Mouse (Mus musculus): Measurements from ENCODE around the gene Rnf215. TPM values are rescaled to one million over a fixed set of nuclear protein-coding genes. Genes with fewer than 3 reads are reported as not detected.
A peak's percentile ranks its signal among the peaks of the same experiment; 100 is the strongest.

Gene Rnf215
- total RNA-seq, 2 experiments from 2014 or later = 33.8 to 35.6 TPM

DNA sequence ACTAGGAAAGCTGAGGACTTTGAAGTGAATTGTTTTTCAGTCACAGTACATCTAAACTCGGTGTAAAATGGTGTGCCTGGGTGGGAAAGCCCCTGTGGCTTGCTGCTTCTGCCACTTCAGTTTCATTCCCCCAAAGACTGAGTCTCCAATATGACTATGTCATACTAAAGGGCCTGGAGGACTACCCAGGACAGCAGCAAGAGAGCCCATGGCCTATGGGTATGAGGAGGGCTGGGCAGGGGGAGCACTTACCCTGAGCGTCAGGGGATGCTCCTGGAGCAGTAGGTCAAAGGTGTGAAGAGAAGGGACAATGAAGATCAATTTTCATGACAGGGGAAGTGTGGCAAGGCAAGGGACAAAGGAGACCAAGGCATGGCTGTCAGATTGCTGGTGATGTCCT lies 4.0 kb downstream of the Rnf215 start:
- H3K27ac ChIP-seq = no peak overlapping the region
- no peak for TF ChIP-seq CTCF (conservative IDR thresholded peaks at IDR 0.05)
- DNase-seq (ENCODE audit: low spot score in 2 of 2) = no peak
- H3K4me3 ChIP-seq = no peak overlapping the region

DNA sequence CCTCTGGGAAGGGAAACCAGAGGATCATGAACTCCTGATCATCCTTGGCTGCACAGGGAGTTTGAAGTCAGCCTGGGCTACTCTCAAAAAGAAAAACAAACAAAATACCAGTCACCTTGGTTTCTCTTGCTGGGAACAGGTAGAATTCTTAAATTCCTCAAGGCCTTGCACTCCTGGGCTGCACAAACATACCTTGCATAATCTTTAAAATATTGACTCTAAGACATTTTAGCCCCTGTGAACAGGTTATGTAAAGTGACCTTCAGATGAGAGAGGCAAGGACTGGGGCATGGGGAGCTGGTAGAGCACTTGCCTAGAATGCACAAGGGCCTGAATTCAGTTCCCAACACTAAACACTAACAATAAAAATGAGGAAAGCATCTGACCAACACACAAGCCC lies 6.5 kb downstream of the Rnf215 start:
- no peak overlapping the region for H3K4me3 ChIP-seq
- TF ChIP-seq CTCF (conservative IDR thresholded peaks at IDR 0.05) = no peak
- DNase-seq (ENCODE audit: low spot score in 2 of 2) = no peak
- H3K27ac ChIP-seq = no peak overlapping the region

DNA sequence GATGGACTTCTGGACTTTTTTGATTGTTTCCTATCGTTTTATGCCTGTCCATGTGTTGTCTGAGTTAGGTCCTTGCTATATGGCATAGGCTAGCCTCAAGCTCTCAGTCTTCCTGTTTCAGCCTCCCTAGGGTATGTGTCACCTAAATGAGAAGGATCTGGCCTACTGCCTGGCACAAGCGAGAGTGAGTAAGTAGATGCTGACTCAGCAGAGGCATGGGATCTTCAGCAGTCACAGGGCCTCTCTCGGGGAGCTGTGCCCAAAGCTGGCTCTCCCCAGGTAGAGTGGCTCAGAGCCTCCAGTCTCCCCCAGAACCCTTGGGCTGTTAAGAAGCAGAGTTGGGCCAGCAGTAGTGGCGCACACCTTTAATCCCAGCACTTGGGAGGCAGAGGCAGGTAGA lies 7.3 kb downstream of the Rnf215 start:
- no peak for DNase-seq (ENCODE audit: low spot score in 2 of 2)
- Histone ChIP-seq H3K4me3 (no peak overlapping the region), H3K27ac (no peak overlapping the region)
- no peak for TF ChIP-seq CTCF (conservative IDR thresholded peaks at IDR 0.05)

DNA sequence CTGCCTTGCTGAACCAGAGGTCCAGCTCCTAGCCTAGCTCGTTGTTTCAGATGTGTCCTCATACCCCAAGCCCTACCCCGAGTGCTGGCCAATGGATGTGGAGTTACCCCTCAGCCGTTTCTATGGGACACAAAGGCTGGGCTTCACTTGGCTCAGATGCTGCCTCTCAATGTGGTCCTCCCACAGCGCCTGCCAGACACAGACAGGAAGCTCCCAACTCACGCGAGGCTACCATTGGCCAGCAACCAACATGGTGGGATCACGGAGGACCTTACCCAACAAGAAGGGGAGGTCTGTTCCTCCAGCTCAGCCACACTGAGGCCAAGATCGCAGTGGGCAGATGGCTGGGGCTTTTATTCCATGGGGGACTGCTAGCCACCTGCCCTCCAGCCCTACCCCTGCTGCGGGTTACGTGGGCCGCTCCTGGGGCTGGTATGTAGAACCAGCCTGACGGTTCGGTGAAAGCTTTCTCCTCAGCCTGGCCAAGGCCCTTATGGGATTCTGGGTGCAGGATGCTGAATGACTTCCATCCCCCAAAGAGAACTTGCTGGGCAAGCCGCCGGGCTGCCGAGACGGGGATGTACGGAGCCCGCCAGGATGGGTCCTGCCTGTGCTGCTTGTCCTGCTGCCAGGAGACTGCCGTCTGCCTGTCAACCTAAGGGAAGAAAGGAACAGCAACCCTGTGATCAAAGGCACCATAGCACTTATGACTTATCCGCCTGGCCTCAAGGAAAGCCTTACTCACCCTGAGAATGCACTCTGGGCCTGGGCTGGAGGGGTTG lies 8.5 kb downstream of the Rnf215 start:
- Histone ChIP-seq H3K4me3 (no peak overlapping the region), H3K27ac (no peak overlapping the region; the same call in 1 of the 2 replicates)
- no peak for TF ChIP-seq CTCF (conservative IDR thresholded peaks at IDR 0.05)
- no peak for DNase-seq (ENCODE audit: low spot score in 2 of 2)

DNA sequence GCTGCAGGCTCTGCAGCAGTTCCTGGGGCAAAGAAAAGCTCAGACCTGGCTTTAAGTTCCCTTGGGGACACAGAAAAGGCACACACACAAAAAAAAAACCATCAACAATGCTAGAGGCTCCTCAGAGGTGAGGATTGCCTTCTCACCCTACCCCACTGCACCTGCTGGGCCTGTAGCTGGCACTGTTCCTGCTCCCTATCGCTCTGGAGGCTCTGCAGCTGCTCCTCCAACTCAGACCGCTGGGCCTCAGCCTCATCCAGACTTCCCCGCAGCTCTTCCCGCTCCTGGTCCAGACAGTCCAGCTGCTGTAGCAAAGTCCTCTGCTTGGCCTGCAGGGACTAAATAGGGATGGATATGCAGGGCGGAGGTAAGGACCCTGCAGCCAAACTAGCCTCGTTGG lies 11.4 kb downstream of the Rnf215 start:
- DNase-seq (ENCODE audit: low spot score in 2 of 2) = no peak
- H3K4me3 ChIP-seq = no peak overlapping the region
- H3K27ac ChIP-seq = no peak overlapping the region
- no peak for TF ChIP-seq CTCF (conservative IDR thresholded peaks at IDR 0.05)

DNA sequence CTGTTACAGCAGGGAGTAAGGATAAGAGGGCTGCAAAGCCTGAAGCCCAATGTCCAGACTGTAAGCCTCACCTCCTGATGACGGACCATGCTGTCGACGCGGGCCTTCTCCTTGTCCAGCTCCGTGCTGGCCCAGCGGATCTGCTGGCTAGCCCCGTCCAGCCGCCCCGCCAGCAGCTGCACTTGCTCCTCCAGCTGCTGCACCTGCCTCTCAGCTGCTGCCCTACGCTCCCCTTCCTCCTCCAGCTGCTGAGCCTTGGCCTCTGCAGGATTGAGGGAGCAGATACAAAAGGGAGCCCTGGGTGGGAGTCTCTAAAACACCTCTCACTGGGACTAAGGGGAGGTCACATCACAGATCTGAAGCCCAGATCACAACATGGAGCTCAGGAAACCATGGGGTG lies 12.1 kb downstream of the Rnf215 start:
- TF ChIP-seq CTCF (conservative IDR thresholded peaks at IDR 0.05) = no peak
- no peak overlapping the region for H3K27ac ChIP-seq
- no peak overlapping the region for H3K4me3 ChIP-seq
- DNase-seq (ENCODE audit: low spot score in 2 of 2) = no peak

DNA sequence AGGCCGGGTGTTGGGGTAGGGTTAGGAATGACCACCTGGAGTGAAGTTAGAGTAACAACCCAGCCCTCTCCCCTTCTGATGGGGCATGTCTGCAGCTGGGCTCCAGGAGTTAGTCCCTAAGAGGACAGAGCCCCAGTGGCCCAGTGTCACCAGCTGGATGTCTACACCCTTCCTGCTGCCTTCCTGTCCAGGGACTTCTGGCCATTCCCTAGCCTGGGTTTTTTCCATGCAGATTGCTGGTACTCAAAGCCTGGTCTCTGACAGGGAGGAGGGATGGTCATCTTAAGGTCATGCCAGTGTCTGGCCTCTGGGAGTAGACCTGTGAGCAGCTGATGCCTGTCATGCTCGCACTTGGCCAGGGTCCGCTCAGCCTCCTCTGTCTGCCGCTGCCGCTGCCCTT lies 13.1 kb downstream of the Rnf215 start:
- peak overlapping the region; percentile 23; the same call in 1 of the 2 replicates for H3K27ac ChIP-seq
- DNase-seq (ENCODE audit: low spot score in 2 of 2) = no peak
- H3K4me3 ChIP-seq = no peak overlapping the region
- no peak for TF ChIP-seq CTCF (conservative IDR thresholded peaks at IDR 0.05)

DNA sequence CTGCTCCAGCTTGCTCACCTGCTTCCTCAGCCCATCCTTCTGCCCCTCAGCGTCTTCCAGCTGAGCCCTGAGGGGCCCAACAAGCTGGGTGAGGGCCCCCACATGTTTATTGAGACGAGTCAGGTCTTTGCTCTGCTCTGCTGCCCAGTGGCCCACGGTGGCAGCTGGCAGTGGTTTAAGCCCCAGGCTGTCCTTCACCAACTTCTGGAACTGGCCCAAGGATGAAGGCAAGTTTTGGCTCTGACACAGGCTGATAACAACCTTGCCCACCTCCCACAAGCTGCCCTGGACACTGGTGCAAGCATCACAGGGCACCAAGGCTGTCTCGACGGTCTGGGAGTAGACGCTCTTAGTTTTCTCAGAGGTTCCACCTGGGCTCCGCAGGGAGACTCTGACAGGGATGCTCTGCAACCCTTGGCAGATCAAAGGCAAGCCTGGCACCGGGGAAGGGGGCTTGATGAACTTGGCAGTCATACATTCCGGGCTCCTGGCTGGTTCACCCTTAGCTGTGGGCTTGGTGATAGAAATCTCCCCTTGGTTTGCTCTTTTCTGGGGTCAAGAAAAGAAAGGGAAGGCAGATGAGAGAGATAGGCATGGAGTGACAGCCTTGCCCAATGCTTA lies 13.6 kb downstream of the Rnf215 start:
- H3K4me3 ChIP-seq = no peak overlapping the region
- no peak for DNase-seq (ENCODE audit: low spot score in 2 of 2)
- TF ChIP-seq CTCF (conservative IDR thresholded peaks at IDR 0.05) = no peak
- no peak overlapping the region; the same call in 1 of the 2 replicates for H3K27ac ChIP-seq

DNA sequence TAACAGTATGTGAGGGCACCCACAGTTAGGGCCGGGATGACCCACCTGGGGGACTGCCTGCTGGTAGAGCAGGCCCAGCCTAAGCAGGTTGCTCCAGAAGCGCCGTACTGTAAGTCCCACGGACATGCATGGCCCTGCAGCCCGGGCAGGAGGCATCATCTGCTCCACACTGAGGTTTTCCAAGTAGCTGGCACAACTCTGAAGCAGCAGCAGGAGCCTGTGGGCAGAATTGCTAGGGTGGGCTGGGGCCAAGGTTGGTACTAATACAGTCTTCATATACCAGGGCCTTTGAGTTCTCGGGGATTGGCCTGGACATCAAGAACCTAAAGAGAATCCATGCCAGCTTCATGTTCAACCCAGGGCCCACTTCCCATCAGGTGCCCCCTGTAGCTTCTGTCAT lies 14.9 kb downstream of the Rnf215 start:
- Histone ChIP-seq H3K27ac (no peak overlapping the region), H3K4me3 (no peak overlapping the region)
- DNase-seq (ENCODE audit: low spot score in 2 of 2) = no peak
- TF ChIP-seq CTCF (conservative IDR thresholded peaks at IDR 0.05) = no peak

DNA sequence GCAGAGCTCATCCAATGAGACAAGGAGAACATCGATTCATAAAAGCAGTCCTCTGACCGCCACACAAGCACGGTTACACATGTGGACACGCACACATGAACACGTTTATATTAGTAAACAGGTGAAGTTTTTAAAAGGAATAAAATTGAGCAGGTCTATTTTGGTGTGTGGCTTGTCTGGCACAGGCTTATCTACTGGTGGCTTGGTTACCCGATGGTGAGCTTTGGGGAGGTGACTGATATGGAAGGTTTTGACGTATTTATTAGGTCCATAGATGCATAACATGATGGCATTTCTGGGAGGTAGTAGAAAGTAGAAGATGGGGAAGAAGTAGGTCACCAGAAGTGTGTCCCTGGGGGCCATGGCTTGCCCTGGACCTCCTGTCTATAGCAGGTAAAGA lies 18.7 kb downstream of the Rnf215 start:
- no peak overlapping the region for H3K27ac ChIP-seq
- TF ChIP-seq CTCF (conservative IDR thresholded peaks at IDR 0.05) = no peak
- no peak overlapping the region for H3K4me3 ChIP-seq
- DNase-seq (ENCODE audit: low spot score in 2 of 2) = no peak

DNA sequence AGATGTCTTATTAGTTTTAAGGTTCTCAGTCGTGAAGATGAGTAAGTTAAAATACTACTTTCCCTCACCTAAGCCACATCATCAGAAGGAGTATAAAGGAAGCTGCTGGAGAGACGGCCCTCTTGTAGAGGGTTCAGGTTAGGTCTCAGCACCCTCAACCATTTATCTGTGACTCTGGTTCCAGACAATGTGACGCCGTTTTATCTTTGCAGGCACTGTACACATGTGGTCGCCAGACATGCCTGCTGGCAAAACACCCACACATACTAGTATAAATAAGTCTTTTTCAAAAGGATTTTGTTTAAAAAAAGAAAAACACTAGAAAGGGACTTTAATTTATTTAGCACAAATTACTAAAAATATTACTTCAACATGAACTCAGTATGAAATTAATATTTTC lies 20.6 kb downstream of the Rnf215 start:
- no peak for TF ChIP-seq CTCF (conservative IDR thresholded peaks at IDR 0.05)
- DNase-seq (ENCODE audit: low spot score in 2 of 2) = no peak
- Histone ChIP-seq H3K4me3 (no peak overlapping the region), H3K27ac (no peak overlapping the region)

DNA sequence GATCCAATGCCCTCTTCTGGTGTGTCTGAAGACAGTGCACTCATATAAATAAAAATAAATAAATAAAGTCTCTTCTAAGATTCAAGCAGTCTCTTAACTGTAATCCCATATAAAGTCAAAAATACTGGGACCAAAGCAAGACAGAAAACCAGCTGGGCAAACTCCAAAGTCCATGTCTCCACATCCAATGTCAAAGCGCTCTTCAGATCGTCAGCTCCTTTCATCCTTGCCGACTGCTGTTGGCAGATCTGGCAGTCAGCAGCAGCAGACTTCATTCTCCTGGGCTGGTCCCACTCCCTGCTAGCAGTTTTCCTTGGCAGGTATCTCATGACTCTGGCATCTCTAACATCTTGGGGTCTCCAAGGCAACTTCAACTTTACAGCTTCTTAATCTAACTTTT lies 23.7 kb downstream of the Rnf215 start:
- DNase-seq (ENCODE audit: low spot score in 2 of 2) = no peak
- TF ChIP-seq CTCF (conservative IDR thresholded peaks at IDR 0.05) = no peak
- no peak overlapping the region for H3K27ac ChIP-seq
- H3K4me3 ChIP-seq = no peak overlapping the region

DNA sequence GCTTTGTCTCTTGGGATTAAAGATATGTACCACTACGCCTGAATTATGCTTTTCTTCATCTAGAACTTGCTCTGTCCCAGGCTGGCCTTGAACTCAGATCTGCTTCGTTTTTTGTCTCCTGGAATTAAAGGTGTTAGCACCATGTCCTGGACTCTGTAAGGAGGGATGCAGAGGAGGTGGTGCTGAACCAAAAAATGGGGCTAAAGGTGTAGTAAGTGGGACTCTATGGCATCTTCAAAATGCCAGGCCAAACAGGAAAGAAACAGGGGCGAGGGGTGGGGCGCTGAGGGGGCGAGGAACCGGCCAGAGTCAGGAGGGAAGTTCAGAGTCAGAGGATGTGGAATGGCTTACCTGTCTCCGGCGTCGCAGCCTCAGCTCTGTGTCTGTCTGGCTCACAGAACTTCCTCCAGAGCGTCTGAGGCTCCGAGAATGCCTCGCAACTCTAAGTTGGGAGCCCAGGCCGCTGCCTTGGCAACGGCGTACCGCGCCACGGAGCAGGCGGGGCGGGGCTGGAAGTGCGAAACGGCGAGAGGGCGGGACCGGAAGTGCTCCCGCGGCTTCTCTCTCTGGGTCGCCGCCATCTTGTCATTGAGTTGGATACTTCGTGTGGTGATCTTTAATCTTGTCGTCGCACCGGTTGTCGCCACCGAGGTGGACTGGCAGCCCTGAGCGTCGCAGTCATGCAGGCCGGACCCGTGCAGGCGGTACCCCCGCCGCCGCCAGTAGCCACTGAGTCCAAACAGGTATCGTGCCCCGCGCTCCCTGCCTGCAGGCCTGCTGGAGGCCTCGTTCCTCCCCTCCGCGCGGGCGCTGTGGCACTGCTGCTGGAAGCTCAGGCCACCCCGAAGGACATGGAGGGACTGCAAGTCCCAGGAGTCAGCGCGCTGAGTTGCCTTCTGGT lies 25.1 kb downstream of the Rnf215 start, which contains the start of the genes Ccdc157 and Sf3a1:
TSS of gene Ccdc157 (minus strand) at position 486 of the 901 bp plus-strand sequence.
TSS of gene Sf3a1 (plus strand) at position 543 of the 901 bp plus-strand sequence.
- peak within 1 kb of the TSS; percentile 99 for H3K27ac ChIP-seq
- DNase-seq (ENCODE audit: low spot score in 2 of 2) = peak; percentile 93 to 94
- peak; percentile 23 for TF ChIP-seq CTCF (conservative IDR thresholded peaks at IDR 0.05)
- peak within 1 kb of the TSS; percentile 71 for H3K4me3 ChIP-seq
